Mouse (Mus musculus) embryonic facial prominence, embryonic 13.5 days (tissue): Measurements from ENCODE around the gene Nup88. TPM values are rescaled to one million over a fixed set of nuclear protein-coding genes. Genes with fewer than 3 reads are reported as not detected.

Source experiments
- ATAC-seq: fragments of 200-750 bp; cut with Nextera tagmentation; 2 replicates; pipeline ENCODE4 v1.8.0; 2017; ENCODE audit warnings: low read depth; ENCODE audit not compliant: insufficient number of reproducible peaks, insufficient read depth, low FRiP score, low TSS enrichment
- H3K27ac ChIP-seq: fragments of 300-500 bp; sonication (generic); 2 replicates; pipeline ENCODE4 v1.5.1; 2015; ENCODE audit warnings: moderate library complexity, mild to moderate bottlenecking, inconsistent platforms
- H3K27me3 ChIP-seq: fragments of 300-500 bp; sonication (generic); 2 replicates; pipeline ENCODE4 v1.6.1; 2015; ENCODE audit warnings: mild to moderate bottlenecking, inconsistent platforms
- H3K36me3 ChIP-seq: fragments of 300-500 bp; sonication (generic); 2 replicates; pipeline ENCODE4 v1.6.1; 2015; ENCODE audit warnings: mild to moderate bottlenecking, inconsistent platforms
- H3K4me1 ChIP-seq: fragments of 300-500 bp; sonication (generic); 2 replicates; pipeline ENCODE4 v1.6.1; 2015; ENCODE audit warnings: inconsistent platforms
- H3K4me2 ChIP-seq: fragments of 300-500 bp; sonication (generic); 2 replicates; pipeline ENCODE4 v1.6.1; 2015; ENCODE audit warnings: moderate library complexity, mild to moderate bottlenecking, inconsistent platforms
- H3K4me3 ChIP-seq: fragments of 300-500 bp; sonication (generic); 2 replicates; pipeline ENCODE4 v1.5.1; 2015; ENCODE audit warnings: mild to moderate bottlenecking, inconsistent platforms
- H3K9ac ChIP-seq: fragments of 300-500 bp; sonication (generic); 2 replicates; pipeline ENCODE4 v1.6.1; 2015; ENCODE audit warnings: mild to moderate bottlenecking, inconsistent platforms
- H3K9me3 ChIP-seq: fragments of 300-500 bp; sonication (generic); 2 replicates; pipeline ENCODE4 v1.6.1; 2016; ENCODE audit warnings: inconsistent platforms
- WGBS: fragments of 180-500 bp; shearing (Covaris S2); methylation state at CpG from one replicate; pipeline ENCODE4 v1.1.7; 2015; ENCODE audit warnings: mixed read lengths; 5-methylcytosine and 5-hydroxymethylcytosine counted together
- polyA plus RNA-seq: library from polyadenylated mRNA; unstranded; fragments of >200 nt; fragmentation: Nextera tagmentation; extraction: Ambion mirVana; gene quantifications from 2 replicates; pipeline ENCODE4 v1.2.1, GENCODE M21; 2015

Nup88 gene
- polyA plus RNA-seq, 1 experiment from 2014 or later = 130 TPM

- no peak for ATAC-seq
- no peak overlapping the region for H3K27ac ChIP-seq
- H3K36me3 ChIP-seq = peaks cover 71% of the 10 kb centered on the region
- H3K9ac ChIP-seq = no peak overlapping the region
- H3K4me3 ChIP-seq = no peak overlapping the region
- peaks cover 9% of the 10 kb centered on the region for H3K4me1 ChIP-seq
- WGBS = 75% methylated on average over 4 of the region's 4 CpGs
- no peaks in the 10 kb centered on the region for H3K9me3 ChIP-seq
- H3K27me3 ChIP-seq = no peaks in the 10 kb centered on the region
- H3K4me2 ChIP-seq = no peak overlapping the region
Measured at GRCm38 (mm10) chr11:70964222-70964907, 5.4 kb downstream of the Nup88 start.

- H3K4me3 ChIP-seq = no peak overlapping the region
- no peaks in the 10 kb centered on the region for H3K27me3 ChIP-seq
- WGBS = 87% methylated on average over 5 of the region's 5 CpGs
- no peaks in the 10 kb centered on the region for H3K4me1 ChIP-seq
- no peaks in the 10 kb centered on the region for H3K9me3 ChIP-seq
- no peak overlapping the region for H3K27ac ChIP-seq
- H3K4me2 ChIP-seq = no peak overlapping the region
- H3K9ac ChIP-seq = no peak overlapping the region
- ATAC-seq = no peak
- peaks cover 91% of the 10 kb centered on the region for H3K36me3 ChIP-seq
Measured at GRCm38 (mm10) chr11:70960786-70961554, 8.8 kb downstream of the Nup88 start.

GRCm38 (mm10) chr11:70954711-70955110 is 15.1 kb downstream of the Nup88 start:
- H3K36me3 ChIP-seq = peaks cover 93% of the 10 kb centered on the region

GRCm38 (mm10) chr11:70944935-70945817 is 24.6 kb downstream of the Nup88 start:
- Histone ChIP-seq H3K4me2 (no peak overlapping the region), H3K27me3 (no peaks in the 10 kb centered on the region), H3K36me3 (peaks cover 92% of the 10 kb centered on the region), H3K9ac (no peak overlapping the region), H3K27ac (no peak overlapping the region), H3K9me3 (no peaks in the 10 kb centered on the region), H3K4me1 (no peaks in the 10 kb centered on the region), H3K4me3 (no peak overlapping the region)
- ATAC-seq = no peak
- WGBS = 93% methylated on average over 4 of the region's 4 CpGs

More at GRCm38 (mm10) chr11:70954711-70955110, 15.1 kb downstream of the Nup88 start:
- no peak overlapping the region for H3K4me2 ChIP-seq
- no peak overlapping the region for H3K4me3 ChIP-seq
- no peaks in the 10 kb centered on the region for H3K4me1 ChIP-seq
- WGBS = 91% methylated on average over 4 of the region's 4 CpGs
- no peaks in the 10 kb centered on the region for H3K27me3 ChIP-seq
- no peak for ATAC-seq
- no peak overlapping the region for H3K27ac ChIP-seq
- no peaks in the 10 kb centered on the region for H3K9me3 ChIP-seq
- H3K9ac ChIP-seq = no peak overlapping the region

GRCm38 (mm10) chr11:70943651-70944050 is 26.1 kb downstream of the Nup88 start:
- no peak overlapping the region for H3K9ac ChIP-seq
- H3K36me3 ChIP-seq = peaks cover 92% of the 10 kb centered on the region
- H3K9me3 ChIP-seq = no peaks in the 10 kb centered on the region
- no peak overlapping the region for H3K4me2 ChIP-seq
- no peaks in the 10 kb centered on the region for H3K27me3 ChIP-seq
- ATAC-seq = no peak
- H3K4me3 ChIP-seq = no peak overlapping the region
- H3K4me1 ChIP-seq = no peaks in the 10 kb centered on the region
- WGBS = 90% methylated on average over 7 of the region's 7 CpGs
- H3K27ac ChIP-seq = no peak overlapping the region

GRCm38 (mm10) chr11:70942596-70942995 is 27.2 kb downstream of the Nup88 start:
- no peaks in the 10 kb centered on the region for H3K4me1 ChIP-seq
- WGBS = 84% methylated on average over 1 of the region's 1 CpGs
- no peak overlapping the region for H3K27ac ChIP-seq
- H3K9me3 ChIP-seq = no peaks in the 10 kb centered on the region
- H3K4me3 ChIP-seq = no peak overlapping the region
- H3K27me3 ChIP-seq = no peaks in the 10 kb centered on the region
- ATAC-seq = no peak
- no peak overlapping the region for H3K4me2 ChIP-seq
- H3K36me3 ChIP-seq = peaks cover 91% of the 10 kb centered on the region
- H3K9ac ChIP-seq = no peak overlapping the region

GRCm38 (mm10) chr11:70935316-70935715 is 34.5 kb downstream of the Nup88 start:
- 91% methylated on average over 7 of the region's 7 CpGs for WGBS
- no peak overlapping the region for H3K9ac ChIP-seq
- ATAC-seq = no peak
- H3K4me1 ChIP-seq = no peaks in the 10 kb centered on the region
- peaks cover 83% of the 10 kb centered on the region for H3K36me3 ChIP-seq
- no peak overlapping the region for H3K27ac ChIP-seq
- no peaks in the 10 kb centered on the region for H3K9me3 ChIP-seq
- no peak overlapping the region for H3K4me3 ChIP-seq
- no peaks in the 10 kb centered on the region for H3K27me3 ChIP-seq
- H3K4me2 ChIP-seq = no peak overlapping the region

GRCm38 (mm10) chr11:70931461-70931860 is 38.3 kb downstream of the Nup88 start:
- H3K4me2 ChIP-seq = no peak overlapping the region
- H3K36me3 ChIP-seq = peaks cover 71% of the 10 kb centered on the region
- no peaks in the 10 kb centered on the region for H3K4me1 ChIP-seq
- H3K4me3 ChIP-seq = no peak overlapping the region
- no peak for ATAC-seq
- no peak overlapping the region for H3K27ac ChIP-seq
- no peaks in the 10 kb centered on the region for H3K9me3 ChIP-seq
- H3K9ac ChIP-seq = no peak overlapping the region
- 82% methylated on average over 5 of the region's 5 CpGs for WGBS
- no peaks in the 10 kb centered on the region for H3K27me3 ChIP-seq

GRCm38 (mm10) chr11:70919524-70919923 is 50.2 kb downstream of the Nup88 start:
- Histone ChIP-seq H3K36me3 (peaks cover 53% of the 10 kb centered on the region), H3K4me1 (no peaks in the 10 kb centered on the region), H3K9me3 (no peaks in the 10 kb centered on the region), H3K27ac (no peak overlapping the region), H3K27me3 (no peaks in the 10 kb centered on the region), H3K4me2 (no peak overlapping the region), H3K9ac (no peak overlapping the region), H3K4me3 (no peak overlapping the region)
- WGBS = 97% methylated on average over 4 of the region's 4 CpGs
- no peak for ATAC-seq

- ATAC-seq = no peak
- 92% methylated on average over 2 of the region's 2 CpGs for WGBS
- Histone ChIP-seq H3K4me3 (no peak overlapping the region), H3K9me3 (no peaks in the 10 kb centered on the region), H3K36me3 (peaks cover 43% of the 10 kb centered on the region), H3K4me2 (no peak overlapping the region), H3K4me1 (no peaks in the 10 kb centered on the region), H3K9ac (no peak overlapping the region), H3K27me3 (no peaks in the 10 kb centered on the region), H3K27ac (no peak overlapping the region)
Measured at GRCm38 (mm10) chr11:70917896-70918295, 51.9 kb downstream of the Nup88 start.

GRCm38 (mm10) chr11:70911920-70912319 is 57.9 kb downstream of the Nup88 start:
- Histone ChIP-seq H3K4me1 (no peaks in the 10 kb centered on the region), H3K9ac (no peak overlapping the region), H3K27ac (no peak overlapping the region), H3K27me3 (no peaks in the 10 kb centered on the region), H3K9me3 (no peaks in the 10 kb centered on the region), H3K36me3 (peaks cover 47% of the 10 kb centered on the region), H3K4me2 (no peak overlapping the region), H3K4me3 (no peak overlapping the region)
- ATAC-seq = no peak
- 90% methylated on average over 1 of the region's 1 CpGs for WGBS
